ENCODE assay signal across 12 mouse cellular contexts in genomic region chr1:190159457-190159856, GRCm38 (mm10).
"Had no signal": no experiment of that assay in that cellular context is flagged by ENCODE, and none has a peak within 500 bp of the region (broad histone marks: within the 10 kb centered on the region; RNA-seq: fewer than 3 reads in every experiment).

No protein-coding gene starts in this region.

- H3K27ac ChIP-seq: left cerebral cortex, adult 2 months; limb, embryonic 10.5 days; liver, embryonic 15.5 days; stomach, postnatal 0 days had no signal

- H3K36me3 ChIP-seq: limb, embryonic 10.5 days had no signal

- DNase-seq: kidney, adult 18-20 months; kidney, postnatal 10 days; kidney, postnatal 4 days; lung, adult 2 months; lung, postnatal 36 days; thymus, postnatal 14 days had no signal

- H3K4me2 ChIP-seq: liver, embryonic 11.5 days; liver, embryonic 15.5 days had no signal

- H3K9me3 ChIP-seq: limb, embryonic 10.5 days; liver, embryonic 15.5 days had no signal

- H3K4me3 ChIP-seq: left cerebral cortex, adult 2 months; limb, embryonic 10.5 days; liver, embryonic 15.5 days had no signal

- H3K27me3 ChIP-seq: liver, embryonic 15.5 days had no signal

- H3K4me1 ChIP-seq: liver, embryonic 15.5 days had no signal

- H3K9ac ChIP-seq: liver, embryonic 15.5 days had no signal

- ATAC-seq: lung, postnatal 0 days had no signal
